9 mouse cellular contexts compared by ENCODE assay signal in the genomic region with DNA sequence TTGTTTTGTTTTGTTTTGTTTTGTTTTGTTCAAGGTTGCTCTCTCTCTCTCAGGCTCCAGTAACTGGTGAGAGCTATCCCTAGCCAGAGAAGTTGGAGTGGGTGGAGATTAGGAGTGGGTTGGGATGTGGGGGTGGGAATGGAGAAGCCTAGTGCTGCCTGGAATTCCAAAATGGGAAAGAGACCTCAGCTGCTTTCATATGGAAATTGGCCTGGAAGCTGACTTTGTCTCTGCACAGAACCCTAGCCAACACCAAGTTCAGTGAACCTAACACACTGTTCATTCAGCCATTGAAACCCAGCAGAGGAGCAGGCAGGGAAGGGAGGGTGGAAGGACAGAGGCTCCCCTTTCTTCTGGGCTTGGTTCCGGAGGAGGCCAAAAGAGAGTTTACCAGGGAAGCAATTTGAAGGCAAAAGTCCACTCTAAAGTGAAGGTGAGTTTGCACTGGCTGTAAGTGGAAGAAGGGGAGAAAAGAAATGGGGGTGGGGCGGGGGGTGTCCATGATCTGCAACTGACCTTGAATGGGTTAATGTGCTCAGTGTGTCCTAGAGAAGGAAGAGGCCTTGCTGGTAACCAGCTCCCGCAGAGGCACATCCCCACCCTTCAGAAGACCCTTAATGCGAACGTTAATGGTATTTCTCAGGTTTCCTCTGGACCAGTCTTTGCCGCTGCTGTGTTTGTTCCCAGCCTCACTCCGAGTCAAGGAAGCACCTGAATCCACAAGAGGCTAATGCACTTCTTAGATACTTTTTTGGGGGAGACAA.
DNase-seq lines count a peak whose midpoint lies in the region; ATAC-seq and TF ChIP-seq lines count a peak whose summit lies in the region.
"Had no signal": no experiment of that assay in that cellular context is flagged by ENCODE, and none has a peak within 500 bp of the region (broad histone marks: within the 10 kb centered on the region; RNA-seq: fewer than 3 reads in every experiment).

No protein-coding gene starts in this region.

- H3K4me1 ChIP-seq in kidney, embryonic 15.5 days = peaks cover 7% of the 10 kb centered on the region
- no peaks in the 10 kb centered on the region for H3K4me1 ChIP-seq in cortical plate, adult 2 months (ENCODE audit: control insufficient read depth, insufficient read depth, low read length)
- peaks cover 10% of the 10 kb centered on the region for H3K4me1 ChIP-seq in hindbrain, embryonic 12.5 days
- no peaks in the 10 kb centered on the region for H3K4me1 ChIP-seq in midbrain, embryonic 14.5 days (ENCODE audit: control insufficient read depth, insufficient read depth, low read length)
- no peaks in the 10 kb centered on the region for H3K4me1 ChIP-seq in intestine, postnatal 0 days (replicated peaks; ENCODE audit: control insufficient read depth, insufficient read depth, low read length)

- TF ChIP-seq POLR2A in cortical plate, adult 2 months (IDR thresholded peaks at IDR 0.05; ENCODE audit: extremely low read depth, insufficient read depth, low read length) = 0 out of 2 replicates have a peak, but pooled peaks have one; percentile 29

- H3K4me2 ChIP-seq in kidney, embryonic 15.5 days = no peak overlapping the region
- 0 out of 2 replicates have a peak overlapping the region, but pooled peaks have one; percentile 3 for H3K4me2 ChIP-seq in hindbrain, embryonic 12.5 days (replicated peaks)
- peak overlapping the region; percentile 20; the same call in 1 of the 2 replicates for H3K4me2 ChIP-seq in midbrain, embryonic 14.5 days (ENCODE audit: low read length)
- no peak overlapping the region for H3K4me2 ChIP-seq in intestine, postnatal 0 days (replicated peaks; ENCODE audit: low read depth)
- H3K4me2 ChIP-seq: limb, embryonic 12.5 days had no signal

- H3K36me3 ChIP-seq in kidney, embryonic 15.5 days = no peaks in the 10 kb centered on the region
- no peaks in the 10 kb centered on the region for H3K36me3 ChIP-seq in hindbrain, embryonic 12.5 days
- H3K36me3 ChIP-seq in midbrain, embryonic 14.5 days (ENCODE audit: control insufficient read depth, insufficient read depth, low read length) = no peaks in the 10 kb centered on the region
- no peaks in the 10 kb centered on the region for H3K36me3 ChIP-seq in intestine, postnatal 0 days (ENCODE audit: control insufficient read depth, insufficient read depth)
- H3K36me3 ChIP-seq: limb, embryonic 12.5 days had no signal

- no peak overlapping the region for H3K9ac ChIP-seq in kidney, embryonic 15.5 days
- no peak overlapping the region for H3K9ac ChIP-seq in hindbrain, embryonic 12.5 days
- H3K9ac ChIP-seq in midbrain, embryonic 14.5 days (replicated peaks; ENCODE audit: low read length) = no peak overlapping the region
- no peak overlapping the region for H3K9ac ChIP-seq in intestine, postnatal 0 days (ENCODE audit: low read depth, low read length)
- H3K9ac ChIP-seq: limb, embryonic 12.5 days had no signal

- H3K27me3 ChIP-seq in kidney, embryonic 15.5 days = no peaks in the 10 kb centered on the region
- no peaks in the 10 kb centered on the region for H3K27me3 ChIP-seq in hindbrain, embryonic 12.5 days
- H3K27me3 ChIP-seq in midbrain, embryonic 14.5 days (ENCODE audit: control insufficient read depth, insufficient read depth, low read length) = no peaks in the 10 kb centered on the region
- no peaks in the 10 kb centered on the region for H3K27me3 ChIP-seq in intestine, postnatal 0 days (replicated peaks; ENCODE audit: control insufficient read depth, insufficient read depth, low read length)
- H3K27me3 ChIP-seq: limb, embryonic 12.5 days had no signal

- no peak for DNase-seq in kidney, postnatal 25 days
- peak; percentile 62 for DNase-seq in midbrain, embryonic 14.5 days
- no peak for DNase-seq in spleen, postnatal 10 days (ENCODE audit: low spot score in 2 of 2)
- DNase-seq in thymus, postnatal 14 days = no peak

- no peak overlapping the region for H3K27ac ChIP-seq in kidney, embryonic 15.5 days
- H3K27ac ChIP-seq in cortical plate, adult 2 months (ENCODE audit: insufficient read depth, low read length) = peak overlapping the region; percentile 68
- 0 out of 2 replicates have a peak overlapping the region, but pooled peaks have one; percentile 5 for H3K27ac ChIP-seq in hindbrain, embryonic 12.5 days
- peak overlapping the region; percentile 47; the same call in 1 of the 2 replicates for H3K27ac ChIP-seq in midbrain, embryonic 14.5 days (replicated peaks; ENCODE audit: low read depth, low read length)
- H3K27ac ChIP-seq in intestine, postnatal 0 days (ENCODE audit: low read depth, low read length) = no peak overlapping the region
- H3K27ac ChIP-seq: limb, embryonic 12.5 days had no signal

- WGBS in kidney, embryonic 15.5 days = 24% methylated on average over 7 of the region's 7 CpGs
- 11% methylated on average over 7 of the region's 7 CpGs for WGBS in hindbrain, embryonic 12.5 days
- WGBS in midbrain, embryonic 14.5 days = 9% methylated on average over 7 of the region's 7 CpGs
- 30% methylated on average over 7 of the region's 7 CpGs for WGBS in intestine, postnatal 0 days

- no peak overlapping the region for H3K4me3 ChIP-seq in kidney, embryonic 15.5 days (replicated peaks)
- H3K4me3 ChIP-seq in cortical plate, adult 2 months (ENCODE audit: insufficient read depth, low read length) = peak overlapping the region; percentile 21; the same call in 1 of the 2 replicates
- no peak overlapping the region for H3K4me3 ChIP-seq in hindbrain, embryonic 12.5 days
- no peak overlapping the region for H3K4me3 ChIP-seq in midbrain, embryonic 14.5 days (replicated peaks; ENCODE audit: low read depth, low read length)
- no peak overlapping the region for H3K4me3 ChIP-seq in intestine, postnatal 0 days (ENCODE audit: low read depth, low read length)
- H3K4me3 ChIP-seq: limb, embryonic 12.5 days had no signal

- ATAC-seq in kidney, embryonic 15.5 days (replicated peaks; ENCODE audit: low FRiP score) = 0 out of 2 replicates have a peak, but pooled peaks have one; percentile 4
- ATAC-seq in hindbrain, embryonic 12.5 days (ENCODE audit: low FRiP score) = peak; percentile 85
- peak; percentile 57 for ATAC-seq in midbrain, embryonic 14.5 days (ENCODE audit: low FRiP score, low TSS enrichment)
- ATAC-seq in intestine, postnatal 0 days = no peak

- TF ChIP-seq CTCF in cortical plate, adult 2 months (IDR thresholded peaks at IDR 0.05; ENCODE audit: extremely low read depth, insufficient read depth, low read length) = no peak
- no peak for TF ChIP-seq CTCF in intestine, postnatal 0 days (IDR thresholded peaks at IDR 0.05; ENCODE audit: low read depth)

- no peaks in the 10 kb centered on the region for H3K9me3 ChIP-seq in kidney, embryonic 15.5 days (replicated peaks)
- no peaks in the 10 kb centered on the region for H3K9me3 ChIP-seq in hindbrain, embryonic 12.5 days (replicated peaks)
- no peaks in the 10 kb centered on the region for H3K9me3 ChIP-seq in midbrain, embryonic 14.5 days (ENCODE audit: control insufficient read depth, low read length)
- no peaks in the 10 kb centered on the region for H3K9me3 ChIP-seq in intestine, postnatal 0 days (ENCODE audit: control insufficient read depth)

Comparison
In these comparisons a context has a peak if more than half of its experiments do, and no peak if none do; other contexts are left out.
1. H3K27ac ChIP-seq: peak in cortical plate, adult 2 months (single experiment), hindbrain, embryonic 12.5 days (single experiment) and midbrain, embryonic 14.5 days (single experiment); none in kidney, embryonic 15.5 days (single experiment) and intestine, postnatal 0 days (single experiment).
2. H3K4me2 ChIP-seq: peak in hindbrain, embryonic 12.5 days (single experiment) and midbrain, embryonic 14.5 days (single experiment); none in kidney, embryonic 15.5 days (single experiment) and intestine, postnatal 0 days (single experiment).